ENCODE assay signal across 29 mouse cellular contexts in genomic region chr9:93991141-93991540, GRCm38 (mm10).
"Had no signal": no experiment of that assay in that cellular context is flagged by ENCODE, and none has a peak within 500 bp of the region (broad histone marks: within the 10 kb centered on the region; RNA-seq: fewer than 3 reads in every experiment).

No protein-coding gene starts in this region.

- H3K27ac ChIP-seq: embryonic facial prominence, embryonic 10.5 days; embryonic facial prominence, embryonic 12.5 days; embryonic facial prominence, embryonic 13.5 days; embryonic facial prominence, embryonic 15.5 days; forebrain, embryonic 10.5 days; forebrain, embryonic 12.5 days; forebrain, embryonic 13.5 days; forebrain, embryonic 15.5 days; gastrocnemius, adult 2 months; heart, adult 2 months had no signal

- DNase-seq: cerebellum, adult 2 months; cerebellum, adult 8-10 months; cerebellum, adult 9-10 months; cerebellum, adult 9-11 months; cerebellum, postnatal 10 days; cerebellum, postnatal 14 days; cerebellum, postnatal 25 days; cerebellum, postnatal 36 days; embryo, embryonic 11 days; forebrain, postnatal 0 days; gastrocnemius, adult 2 months; gastrocnemius, postnatal 10 days; gastrocnemius, postnatal 14 days; gastrocnemius, postnatal 25 days; gastrocnemius, postnatal 36 days; heart, adult 11 months; heart, adult 18-20 months; heart, adult 2 months had no signal

- H3K4me3 ChIP-seq: embryonic facial prominence, embryonic 10.5 days; embryonic facial prominence, embryonic 12.5 days; embryonic facial prominence, embryonic 13.5 days; embryonic facial prominence, embryonic 15.5 days; erythroblast, embryonic 14.5 days; forebrain, embryonic 10.5 days; forebrain, embryonic 12.5 days; forebrain, embryonic 13.5 days; forebrain, embryonic 15.5 days; gastrocnemius, adult 2 months; heart, adult 2 months had no signal

- ATAC-seq: forebrain, embryonic 13.5 days; forebrain, embryonic 14.5 days; forebrain, embryonic 15.5 days; forebrain, embryonic 16.5 days had no signal
